Mouse (Mus musculus): ENCODE results near the gene Tspyl1. TPM values are rescaled to one million over a fixed set of nuclear protein-coding genes. Genes with fewer than 3 reads are reported as not detected.

Gene Tspyl1
- 55.8 and 60.3 TPM in 2 replicates for polyA plus RNA-seq (2014; fragmentation: Nextera tagmentation; extraction: Ambion mirVana)

- Histone ChIP-seq H3K27ac (replicated peaks; ENCODE audit: low read depth, low read length) (0 out of 2 replicates have a peak within 1 kb of the TSS, but pooled peaks have one; percentile 36), H3K4me2 (ENCODE audit: low read depth, severe bottlenecking) (peak within 1 kb of the TSS; percentile 57), H3K36me3 (ENCODE audit: control insufficient read depth, insufficient read depth, low read length) (no peaks in the 10 kb centered on the region), H3K9ac (ENCODE audit: low read length) (peak within 1 kb of the TSS; percentile 92), H3K9me3 (ENCODE audit: control insufficient read depth, low read length) (no peaks in the 10 kb centered on the region), H3K27me3 (ENCODE audit: control insufficient read depth, insufficient read depth, low read length) (no peaks in the 10 kb centered on the region), H3K4me3 (ENCODE audit: low read depth, low read length) (peak within 1 kb of the TSS; percentile 99), H3K4me1 (ENCODE audit: control insufficient read depth, insufficient read depth, low read length) (peaks cover 9% of the 10 kb centered on the region; the same call in 1 of the 2 replicates)
- peak; percentile 98 for ATAC-seq (ENCODE audit: insufficient number of reproducible peaks, low FRiP score, low TSS enrichment, low read depth)
- under 1% methylated on average over 36 of the region's 38 CpGs for WGBS
- DNase-seq (ENCODE audit: low spot score): peak; percentile 99
Observed at GRCm38 (mm10) chr10:34281962-34282388, at the start of gene Tspyl1. Gene Tspyl1 (plus strand): TSS chr10:34282190.

- no peaks in the 10 kb centered on the region for H3K36me3 ChIP-seq (ENCODE audit: control insufficient read depth, insufficient read depth, low read length)
- no peaks in the 10 kb centered on the region for H3K27me3 ChIP-seq (ENCODE audit: control insufficient read depth, insufficient read depth, low read length)
- ATAC-seq (ENCODE audit: insufficient number of reproducible peaks, low FRiP score, low TSS enrichment, low read depth) (no peak), DNase-seq (ENCODE audit: low spot score) (no peak)
- H3K4me3 ChIP-seq (ENCODE audit: low read depth, low read length): no peak overlapping the region
- H3K9ac ChIP-seq (ENCODE audit: low read length): no peak overlapping the region
- H3K4me2 ChIP-seq (ENCODE audit: low read depth, severe bottlenecking): no peak overlapping the region
- H3K9me3 ChIP-seq (ENCODE audit: control insufficient read depth, low read length): no peaks in the 10 kb centered on the region
- no peaks in the 10 kb centered on the region for H3K4me1 ChIP-seq (ENCODE audit: control insufficient read depth, insufficient read depth, low read length)
- H3K27ac ChIP-seq (replicated peaks; ENCODE audit: low read depth, low read length): no peak overlapping the region
- 45% methylated on average over 1 of the region's 1 CpGs for WGBS
Observed at GRCm38 (mm10) chr10:34233418-34233817, 48.6 kb upstream of the Tspyl1 start.

- 26% methylated on average over 2 of the region's 2 CpGs for WGBS
- no peak overlapping the region for H3K4me2 ChIP-seq (ENCODE audit: low read depth, severe bottlenecking)
- H3K4me3 ChIP-seq (ENCODE audit: low read depth, low read length): no peak overlapping the region
- H3K9me3 ChIP-seq (ENCODE audit: control insufficient read depth, low read length): no peaks in the 10 kb centered on the region
- H3K27ac ChIP-seq (replicated peaks; ENCODE audit: low read depth, low read length): no peak overlapping the region
- H3K9ac ChIP-seq (ENCODE audit: low read length): no peak overlapping the region
- no peak for DNase-seq (ENCODE audit: low spot score)
- H3K27me3 ChIP-seq (ENCODE audit: control insufficient read depth, insufficient read depth, low read length): no peaks in the 10 kb centered on the region
- no peaks in the 10 kb centered on the region for H3K4me1 ChIP-seq (ENCODE audit: control insufficient read depth, insufficient read depth, low read length)
- no peaks in the 10 kb centered on the region for H3K36me3 ChIP-seq (ENCODE audit: control insufficient read depth, insufficient read depth, low read length)
- ATAC-seq (ENCODE audit: insufficient number of reproducible peaks, low FRiP score, low TSS enrichment, low read depth): no peak
Observed at GRCm38 (mm10) chr10:34233931-34234745, 47.9 kb upstream of the Tspyl1 start.

GRCm38 (mm10) chr10:34235384-34235783 lies 46.6 kb upstream of the Tspyl1 start:
- H3K9ac ChIP-seq (ENCODE audit: low read length): no peak overlapping the region
- H3K27me3 ChIP-seq (ENCODE audit: control insufficient read depth, insufficient read depth, low read length): no peaks in the 10 kb centered on the region
- no peak overlapping the region for H3K27ac ChIP-seq (replicated peaks; ENCODE audit: low read depth, low read length)
- H3K4me2 ChIP-seq (ENCODE audit: low read depth, severe bottlenecking): no peak overlapping the region
- no peaks in the 10 kb centered on the region for H3K4me1 ChIP-seq (ENCODE audit: control insufficient read depth, insufficient read depth, low read length)
- no peak overlapping the region for H3K4me3 ChIP-seq (ENCODE audit: low read depth, low read length)
- H3K9me3 ChIP-seq (ENCODE audit: control insufficient read depth, low read length): no peaks in the 10 kb centered on the region
- ATAC-seq (ENCODE audit: insufficient number of reproducible peaks, low FRiP score, low TSS enrichment, low read depth) (no peak), DNase-seq (ENCODE audit: low spot score) (no peak)
- WGBS: 41% methylated on average over 3 of the region's 3 CpGs
- no peaks in the 10 kb centered on the region for H3K36me3 ChIP-seq (ENCODE audit: control insufficient read depth, insufficient read depth, low read length)

GRCm38 (mm10) chr10:34236569-34236968 lies 45.4 kb upstream of the Tspyl1 start:
- H3K4me1 ChIP-seq (ENCODE audit: control insufficient read depth, insufficient read depth, low read length): no peaks in the 10 kb centered on the region
- no peak overlapping the region for H3K9ac ChIP-seq (ENCODE audit: low read length)
- no peak for DNase-seq (ENCODE audit: low spot score)
- no peaks in the 10 kb centered on the region for H3K36me3 ChIP-seq (ENCODE audit: control insufficient read depth, insufficient read depth, low read length)
- H3K9me3 ChIP-seq (ENCODE audit: control insufficient read depth, low read length): no peaks in the 10 kb centered on the region
- ATAC-seq (ENCODE audit: insufficient number of reproducible peaks, low FRiP score, low TSS enrichment, low read depth): no peak
- WGBS: 89% methylated on average over 5 of the region's 5 CpGs
- H3K27ac ChIP-seq (replicated peaks; ENCODE audit: low read depth, low read length): no peak overlapping the region
- no peak overlapping the region for H3K4me2 ChIP-seq (ENCODE audit: low read depth, severe bottlenecking)
- no peak overlapping the region for H3K4me3 ChIP-seq (ENCODE audit: low read depth, low read length)
- no peaks in the 10 kb centered on the region for H3K27me3 ChIP-seq (ENCODE audit: control insufficient read depth, insufficient read depth, low read length)

- Histone ChIP-seq H3K4me1 (ENCODE audit: control insufficient read depth, insufficient read depth, low read length) (no peaks in the 10 kb centered on the region), H3K9me3 (ENCODE audit: control insufficient read depth, low read length) (no peaks in the 10 kb centered on the region), H3K36me3 (ENCODE audit: control insufficient read depth, insufficient read depth, low read length) (no peaks in the 10 kb centered on the region), H3K9ac (ENCODE audit: low read length) (no peak overlapping the region), H3K27ac (replicated peaks; ENCODE audit: low read depth, low read length) (no peak overlapping the region), H3K4me3 (ENCODE audit: low read depth, low read length) (no peak overlapping the region), H3K27me3 (ENCODE audit: control insufficient read depth, insufficient read depth, low read length) (no peaks in the 10 kb centered on the region), H3K4me2 (ENCODE audit: low read depth, severe bottlenecking) (no peak overlapping the region)
- no peak for DNase-seq (ENCODE audit: low spot score)
- ATAC-seq (ENCODE audit: insufficient number of reproducible peaks, low FRiP score, low TSS enrichment, low read depth): no peak
- 79% methylated on average over 4 of the region's 4 CpGs for WGBS
Observed at GRCm38 (mm10) chr10:34238536-34238935, 43.5 kb upstream of the Tspyl1 start.

GRCm38 (mm10) chr10:34244745-34245144 lies 37.2 kb upstream of the Tspyl1 start:
- WGBS: 85% methylated on average over 5 of the region's 5 CpGs
- no peak for DNase-seq (ENCODE audit: low spot score)
- no peak for ATAC-seq (ENCODE audit: insufficient number of reproducible peaks, low FRiP score, low TSS enrichment, low read depth)

GRCm38 (mm10) chr10:34246106-34246505 lies 35.9 kb upstream of the Tspyl1 start:
- no peak for ATAC-seq (ENCODE audit: insufficient number of reproducible peaks, low FRiP score, low TSS enrichment, low read depth)
- Histone ChIP-seq H3K36me3 (ENCODE audit: control insufficient read depth, insufficient read depth, low read length) (no peaks in the 10 kb centered on the region), H3K4me1 (ENCODE audit: control insufficient read depth, insufficient read depth, low read length) (no peaks in the 10 kb centered on the region), H3K4me3 (ENCODE audit: low read depth, low read length) (no peak overlapping the region), H3K27ac (replicated peaks; ENCODE audit: low read depth, low read length) (no peak overlapping the region), H3K9ac (ENCODE audit: low read length) (no peak overlapping the region), H3K4me2 (ENCODE audit: low read depth, severe bottlenecking) (no peak overlapping the region), H3K27me3 (ENCODE audit: control insufficient read depth, insufficient read depth, low read length) (no peaks in the 10 kb centered on the region), H3K9me3 (ENCODE audit: control insufficient read depth, low read length) (no peaks in the 10 kb centered on the region)
- WGBS: 64% methylated on average over 2 of the region's 2 CpGs
- DNase-seq (ENCODE audit: low spot score): no peak

More at GRCm38 (mm10) chr10:34244745-34245144, 37.2 kb upstream of the Tspyl1 start:
- no peak overlapping the region for H3K4me2 ChIP-seq (ENCODE audit: low read depth, severe bottlenecking)
- no peaks in the 10 kb centered on the region for H3K4me1 ChIP-seq (ENCODE audit: control insufficient read depth, insufficient read depth, low read length)
- no peak overlapping the region for H3K27ac ChIP-seq (replicated peaks; ENCODE audit: low read depth, low read length)
- H3K36me3 ChIP-seq (ENCODE audit: control insufficient read depth, insufficient read depth, low read length): no peaks in the 10 kb centered on the region
- H3K9me3 ChIP-seq (ENCODE audit: control insufficient read depth, low read length): no peaks in the 10 kb centered on the region
- no peaks in the 10 kb centered on the region for H3K27me3 ChIP-seq (ENCODE audit: control insufficient read depth, insufficient read depth, low read length)
- no peak overlapping the region for H3K9ac ChIP-seq (ENCODE audit: low read length)
- H3K4me3 ChIP-seq (ENCODE audit: low read depth, low read length): no peak overlapping the region

All from limb, embryonic 11.5 days (tissue).